Mouse (Mus musculus) c-Kit-positive CD71-positive TER-119-positive erythroid progenitor cells, embryonic 14.5 days (primary cell): ENCODE measurements around the gene Clhc1.
A peak's percentile ranks its signal among the peaks of the same experiment; 100 is the strongest.
"Not testable (repeated sequence)": the region's sequence is repeated elsewhere in the genome, so short reads cannot be mapped to it uniquely, and the experiment has no call there.

Source experiments
- DNase-seq: peaks from one replicate; pipeline ENCODE4 v3.0.0-alpha.2; 2013; ENCODE audit warnings: low spot score

Gene Clhc1

GRCm38 (mm10) chr11:29547752-29548503 is at the start of gene Clhc1, which contains the start of gene Rps27a:
TSS of gene Clhc1 (plus strand) at chr11:29547950.
TSS of gene Rps27a (minus strand) at chr11:29548109.
- DNase-seq, result peak; percentile 86

DNA sequence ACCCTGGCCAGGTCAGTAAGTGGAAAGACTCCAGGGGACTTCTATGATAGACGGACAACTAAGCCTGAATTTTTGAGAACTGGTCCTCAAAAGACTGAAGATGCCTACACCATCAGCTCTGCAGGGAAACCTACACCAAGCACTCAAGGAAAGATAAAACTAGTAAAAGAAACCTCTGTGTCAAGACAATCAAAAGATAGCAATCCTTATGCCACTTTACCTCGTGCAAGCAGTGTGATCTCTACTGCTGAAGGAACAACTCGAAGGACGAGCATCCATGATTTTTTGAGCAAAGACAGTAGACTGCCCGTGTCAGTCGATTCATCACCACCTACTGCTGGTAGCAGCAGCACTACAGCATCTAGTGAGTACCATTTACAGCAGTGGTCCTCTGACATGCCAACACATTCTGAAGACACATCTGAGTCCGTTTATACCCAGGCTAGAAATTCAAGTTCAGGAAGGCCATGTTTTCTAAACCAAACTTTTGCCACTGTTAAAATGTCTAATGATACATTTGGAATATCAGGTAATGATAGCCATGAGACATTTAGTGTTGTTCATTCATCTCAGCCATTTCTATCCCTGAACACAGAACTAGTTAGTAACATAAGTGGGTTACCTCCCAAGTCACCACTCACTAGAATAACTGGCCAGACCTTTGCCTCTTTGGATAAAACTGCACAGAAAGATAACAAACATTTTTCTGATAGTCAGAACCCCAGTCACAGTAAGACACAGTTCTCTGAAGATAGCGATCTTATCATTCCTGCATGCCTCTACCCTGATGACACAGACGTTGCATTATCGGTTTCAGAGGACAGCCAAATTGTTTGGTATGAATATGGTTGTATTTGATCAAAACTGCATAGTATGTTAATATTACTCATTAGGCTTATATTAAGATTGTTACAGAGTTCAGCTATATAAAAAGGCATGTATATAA is 43.5 kb upstream of the Clhc1 start:
- DNase-seq, result peak; percentile 52

DNA sequence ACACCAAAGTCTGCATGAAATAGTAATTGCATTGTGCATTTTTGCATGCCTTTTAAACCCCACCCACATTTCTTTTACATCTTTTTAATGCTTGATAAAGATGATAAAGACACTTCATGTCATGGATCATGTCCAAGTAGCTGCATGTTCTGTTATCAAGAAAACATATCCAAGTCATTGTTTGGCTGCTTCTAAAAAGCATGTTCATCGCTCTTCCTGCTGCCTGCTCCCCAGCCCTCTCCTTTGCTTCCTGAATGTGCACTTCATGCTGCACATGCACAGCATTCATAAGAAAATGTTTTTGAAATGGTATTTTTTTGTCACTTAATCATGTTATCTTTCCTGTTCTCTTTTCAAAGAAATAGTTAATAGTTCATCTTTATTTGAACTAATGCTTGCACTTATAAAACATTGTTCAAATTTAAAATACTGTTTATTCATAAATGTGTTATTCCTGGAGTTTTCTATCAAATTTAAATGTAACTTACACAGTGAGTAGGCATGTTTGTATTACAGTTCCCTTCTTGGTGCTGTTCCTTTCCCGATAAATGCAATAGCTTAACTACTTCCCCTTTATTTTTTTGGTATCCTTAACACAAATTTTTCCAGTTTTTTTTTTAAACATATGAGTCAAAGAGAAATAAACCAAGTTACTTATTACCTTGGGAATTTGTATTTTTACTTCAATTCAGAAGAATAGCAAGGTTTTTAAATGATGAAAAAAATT is 42.7 kb upstream of the Clhc1 start:
- DNase-seq, result no peak

DNA sequence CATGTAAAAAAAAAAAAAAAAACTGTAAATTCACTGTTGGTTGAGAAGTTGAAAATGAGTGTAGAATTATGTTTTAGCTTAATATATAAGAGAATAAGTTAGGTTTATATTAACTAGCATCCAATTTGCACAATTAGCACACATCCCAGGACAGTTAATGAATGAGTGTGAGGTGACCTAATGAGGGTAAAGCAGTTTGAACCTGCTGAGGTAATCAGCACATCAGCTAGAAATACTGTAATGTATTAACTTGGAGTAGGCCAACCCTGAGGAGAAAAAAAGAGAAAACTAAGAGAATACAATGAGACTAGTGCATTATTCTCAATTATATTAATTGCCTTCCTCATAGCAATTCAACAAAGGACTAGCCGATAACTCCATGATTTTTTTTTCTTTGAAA is 38.3 kb upstream of the Clhc1 start:
- DNase-seq, result no peak

DNA sequence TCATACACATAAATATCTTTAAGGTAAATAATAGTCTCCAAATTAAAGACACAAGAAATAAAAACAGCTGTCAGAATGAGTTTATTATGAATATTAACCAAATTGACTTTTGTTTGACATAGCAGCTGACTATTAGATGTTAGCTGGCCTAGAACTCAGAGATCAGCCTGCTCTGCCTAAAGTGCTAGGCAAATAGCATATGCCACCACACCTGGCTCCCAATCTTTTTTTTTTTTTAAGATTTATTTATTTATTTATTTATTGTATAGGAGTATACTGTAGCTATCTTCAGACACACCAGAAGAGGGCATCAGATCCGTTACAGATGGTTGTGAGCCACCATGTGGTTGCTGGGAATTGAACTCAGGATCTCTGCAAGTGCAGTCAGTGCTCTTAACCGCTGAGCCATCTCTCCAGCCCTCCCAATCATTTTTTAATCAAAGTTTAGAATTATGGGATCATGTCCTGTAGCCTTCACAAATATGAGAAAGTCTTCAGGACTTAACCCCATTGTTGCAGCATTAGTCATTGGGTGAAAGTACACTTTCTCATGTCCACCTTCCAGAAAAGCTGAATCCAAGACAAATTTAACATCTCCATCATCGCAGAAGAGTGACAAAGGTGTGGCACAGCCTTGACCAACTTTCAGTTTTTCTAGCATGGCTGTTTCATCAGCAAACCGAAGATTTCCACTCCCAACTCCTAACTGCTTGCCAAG is 34.8 kb upstream of the Clhc1 start:
- DNase-seq, result no peak

DNA sequence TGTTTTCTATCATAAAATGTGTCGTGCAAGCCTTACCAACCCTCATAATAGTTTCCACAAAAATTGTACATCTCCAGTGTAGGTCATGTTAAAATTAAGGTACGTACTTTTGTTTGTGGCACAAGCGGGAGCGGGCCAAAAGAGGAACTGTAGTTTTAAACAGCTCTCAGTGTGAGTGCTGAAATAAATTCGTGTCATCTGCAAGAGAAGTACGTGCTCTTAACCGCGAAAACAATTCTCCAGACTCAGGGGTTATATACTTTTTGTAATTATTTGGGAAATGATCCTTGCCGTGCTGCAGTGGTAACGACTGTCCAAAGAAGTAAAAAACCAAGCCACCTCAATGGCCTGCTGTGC is 33.4 kb upstream of the Clhc1 start:
- DNase-seq, result no peak

GRCm38 (mm10) chr11:29514682-29515412 is 32.9 kb upstream of the Clhc1 start, which contains the start of gene Prorsd1:
TSS of gene Prorsd1 (minus strand) at chr11:29515033.
- DNase-seq, result peak; percentile 92

- peak; percentile 81 for DNase-seq
Observed at GRCm38 (mm10) chr11:29525988-29526794, 21.6 kb upstream of the Clhc1 start, which contains the start of gene Mtif2. TSS of gene Mtif2 (plus strand) at chr11:29526408.

GRCm38 (mm10) chr11:29538201-29538600 is 9.5 kb upstream of the Clhc1 start:
- DNase-seq, result no peak

- no peak for DNase-seq
Observed at GRCm38 (mm10) chr11:29544225-29544945, 3.4 kb upstream of the Clhc1 start.

DNA sequence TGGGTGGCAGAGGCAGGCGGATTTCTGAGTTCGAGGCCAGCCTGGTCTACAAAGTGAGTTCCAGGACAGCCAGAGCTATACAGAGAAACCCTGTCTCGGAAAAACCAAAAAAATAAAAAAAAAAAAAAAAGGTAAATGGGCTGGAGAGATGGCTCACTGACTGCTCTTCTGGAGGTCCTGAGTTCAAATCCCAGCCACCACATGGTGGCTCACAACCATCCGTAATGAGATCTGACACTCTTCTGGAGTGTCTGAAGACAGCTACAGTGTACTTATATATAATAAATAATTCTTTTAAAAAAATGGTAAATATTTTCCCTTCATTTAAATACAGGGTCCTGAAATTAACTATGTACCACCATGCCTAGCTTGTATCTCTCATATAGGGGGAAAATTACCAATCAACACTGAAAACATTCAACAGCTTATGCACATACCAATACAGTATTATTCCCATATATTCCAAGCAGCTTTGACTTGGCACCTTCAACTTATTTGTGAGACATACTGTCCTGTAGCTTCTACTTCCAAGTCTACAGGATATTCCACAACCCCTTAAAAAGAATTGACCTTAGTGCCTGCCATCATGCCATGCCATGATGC is 2.5 kb upstream of the Clhc1 start:
- not testable (repeated sequence) for DNase-seq

DNA sequence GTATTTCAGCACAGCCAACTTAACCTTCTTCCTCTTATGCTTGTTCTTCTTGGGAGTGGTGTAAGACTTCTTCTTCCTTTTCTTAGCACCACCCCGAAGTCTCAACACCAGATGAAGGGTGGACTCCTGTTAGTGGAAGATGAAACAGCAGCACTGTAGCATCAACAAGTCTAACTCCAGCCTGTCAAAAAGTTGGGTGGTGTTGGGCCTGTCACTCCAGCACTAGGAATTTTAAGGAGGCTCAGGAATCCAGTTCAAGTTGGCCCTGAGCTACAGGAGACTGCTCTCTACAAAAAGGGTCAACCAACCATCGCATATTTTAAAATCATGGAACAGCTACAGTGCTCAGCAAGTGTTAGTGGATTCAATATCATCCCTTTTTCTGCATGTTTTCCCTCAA is 1.5 kb upstream of the Clhc1 start:
- not testable (repeated sequence) for DNase-seq

DNA sequence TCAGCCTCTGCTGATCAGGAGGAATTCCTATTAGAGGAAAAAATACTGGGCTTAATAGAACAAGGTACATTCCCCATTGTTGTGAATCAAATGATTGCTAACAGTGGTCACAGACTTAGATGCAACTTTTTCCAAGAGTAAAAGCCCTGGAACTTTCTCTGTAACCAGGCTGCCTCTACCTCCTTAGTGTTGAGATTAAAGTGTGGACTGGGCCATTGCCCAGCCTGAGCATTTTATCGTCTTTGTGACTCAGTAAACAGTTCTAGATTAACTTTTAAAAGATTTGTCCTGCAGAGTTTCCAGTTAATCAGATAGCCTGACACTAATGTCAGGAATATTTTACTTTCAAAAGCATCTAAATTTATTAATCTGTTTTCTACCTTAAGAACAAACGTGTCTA is 988 bp upstream of the Clhc1 start:
- DNase-seq, result no peak

- DNase-seq, result no peak
Observed at GRCm38 (mm10) chr11:29547249-29547751, 450 bp upstream of the Clhc1 start.

- no peak for DNase-seq
Observed at GRCm38 (mm10) chr11:29548504-29549424, 1.0 kb downstream of the Clhc1 start.

DNA sequence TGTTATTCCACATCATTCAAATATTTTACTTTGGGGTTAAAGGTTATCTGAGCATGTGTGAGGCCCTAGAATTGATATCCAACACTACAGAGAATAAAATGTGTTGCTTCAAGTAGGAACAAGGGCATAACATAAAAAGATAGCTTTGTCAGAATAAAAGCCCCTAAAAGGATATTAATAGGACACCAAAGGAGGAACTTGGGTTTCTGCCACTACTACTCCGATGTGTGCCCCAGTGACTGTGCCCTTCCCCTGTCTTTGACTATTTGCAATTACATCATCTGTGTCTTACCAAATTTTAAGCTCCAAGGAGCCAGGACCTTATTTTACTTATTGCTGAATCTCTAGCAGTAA is 1.7 kb downstream of the Clhc1 start:
- DNase-seq, result no peak

DNA sequence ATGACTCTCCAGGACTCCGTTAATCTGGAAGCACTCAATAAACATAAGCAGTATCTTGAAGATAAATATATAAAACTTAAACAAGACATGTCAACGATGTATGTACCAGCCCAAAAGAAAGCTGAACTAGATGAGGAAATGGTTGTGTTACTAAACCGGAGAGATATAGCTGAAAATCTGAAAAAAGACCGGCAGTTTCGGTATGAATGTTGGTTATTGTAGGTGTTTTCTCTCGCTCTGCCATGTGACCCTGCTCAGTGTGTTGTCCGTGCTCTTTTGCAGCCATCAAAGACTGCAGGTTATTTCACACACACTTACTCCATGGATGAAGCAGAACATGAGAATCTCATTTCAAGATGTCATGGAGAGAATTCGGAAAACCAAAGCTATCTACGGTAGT is 12.7 kb downstream of the Clhc1 start:
- DNase-seq, result no peak

DNA sequence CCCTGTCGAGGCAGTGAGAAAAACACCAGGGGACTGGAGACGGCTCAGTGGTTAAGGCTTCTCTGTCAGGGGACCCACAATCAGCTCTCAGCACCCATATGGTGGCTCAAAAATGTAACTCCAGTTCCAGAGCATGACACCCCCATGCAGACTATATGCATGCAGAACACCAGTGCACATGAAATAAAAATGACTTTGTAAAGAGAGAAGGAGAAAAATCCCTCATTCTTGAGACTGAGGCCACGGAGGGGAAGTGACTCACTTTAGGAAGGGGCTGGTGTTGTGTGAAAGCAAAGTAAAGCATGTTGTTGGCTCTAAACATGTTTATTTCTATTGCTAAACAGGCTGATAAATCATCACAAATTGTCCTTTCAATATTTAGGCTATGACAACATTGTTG is 13.2 kb downstream of the Clhc1 start:
- DNase-seq, result no peak
